Mouse (Mus musculus) layer of hippocampus, adult 9-11 months (tissue): ENCODE data around the gene Herc1.

Experiments
- DNase-seq: peaks from one replicate; pipeline ENCODE4 v3.0.0; 2022

Herc1 gene

DNA sequence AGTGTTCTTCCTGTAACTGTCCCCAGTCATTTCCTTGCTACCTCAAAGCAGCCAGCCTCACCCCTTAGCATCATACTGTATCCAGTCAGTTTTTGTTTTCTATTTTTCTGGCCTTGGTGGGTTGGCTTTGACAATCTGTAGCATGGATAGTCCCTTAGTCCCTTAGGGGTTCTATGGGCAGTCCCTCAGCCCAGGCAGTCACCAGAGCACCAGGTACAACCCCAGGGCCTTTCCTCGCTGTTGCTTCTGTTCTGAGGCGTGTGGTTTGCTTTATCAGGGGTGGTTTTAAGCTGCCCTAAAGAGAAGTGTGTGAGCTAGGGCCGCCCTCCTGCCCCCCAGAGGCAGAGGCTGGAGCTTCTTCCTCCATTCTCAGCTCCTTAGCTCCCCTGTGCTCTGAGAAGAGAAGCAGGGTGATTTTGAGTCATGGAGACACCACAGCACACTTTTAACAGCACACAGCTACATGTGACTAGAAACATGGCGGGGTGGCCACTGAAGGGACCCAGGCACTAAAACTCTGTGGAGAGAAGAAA is 153.7 kb downstream of the Herc1 start:
- DNase-seq = no peak

DNA sequence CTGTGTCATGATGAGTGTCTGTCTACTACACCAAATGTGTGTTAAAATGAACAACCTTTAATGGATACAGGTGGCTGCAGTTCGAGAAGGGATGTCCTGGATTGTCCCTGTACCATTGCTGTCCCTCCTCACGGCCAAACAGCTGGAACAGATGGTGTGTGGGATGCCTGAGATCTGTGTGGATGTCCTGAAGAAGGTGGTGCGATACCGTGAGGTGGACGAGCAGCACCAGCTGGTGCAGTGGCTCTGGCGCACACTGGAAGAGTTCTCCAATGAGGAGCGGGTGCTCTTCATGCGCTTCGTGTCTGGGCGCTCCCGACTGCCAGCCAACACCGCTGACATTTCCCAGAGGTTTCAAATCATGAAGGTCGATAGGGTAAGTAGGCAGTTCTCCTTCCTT is 154.3 kb downstream of the Herc1 start:
- peak; percentile 56 for DNase-seq

DNA sequence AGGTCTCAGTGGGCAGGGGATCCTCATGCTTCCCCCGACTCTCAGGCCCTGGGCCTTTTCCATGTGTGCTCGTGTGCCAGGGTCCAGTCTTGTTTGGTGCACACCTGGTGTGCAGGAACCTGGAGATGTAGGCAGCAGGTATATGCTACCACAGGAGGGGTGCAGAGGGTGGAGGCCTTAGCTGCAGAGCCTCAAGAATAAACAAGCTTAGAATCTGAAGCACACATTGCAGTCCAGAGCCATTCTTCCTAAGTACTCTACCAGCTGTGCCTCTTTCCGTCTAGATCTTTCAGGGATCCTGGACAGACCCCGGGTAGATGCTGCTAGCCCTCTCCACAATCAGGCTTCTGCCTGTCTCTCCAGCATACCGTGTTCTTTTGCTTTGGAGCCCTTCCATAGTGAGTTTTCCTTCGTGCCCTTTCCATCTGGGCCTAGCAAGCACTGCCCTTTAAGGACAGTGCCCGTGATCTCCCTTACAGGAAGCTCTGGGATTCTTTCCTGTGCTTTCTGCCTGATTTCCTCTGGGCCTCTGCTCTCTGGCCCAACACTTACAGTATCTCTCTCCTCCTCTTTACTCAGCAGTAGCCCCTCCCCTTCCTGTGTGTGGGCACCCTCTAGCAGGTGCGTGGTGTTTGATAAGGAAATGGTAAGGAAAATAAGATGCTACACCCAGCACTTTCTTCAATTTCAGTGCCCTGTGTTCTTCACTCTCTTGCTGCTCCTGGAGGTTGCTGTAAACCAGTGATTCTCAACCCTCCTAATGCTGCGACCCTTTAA is 155.1 kb downstream of the Herc1 start:
- DNase-seq = no peak

DNA sequence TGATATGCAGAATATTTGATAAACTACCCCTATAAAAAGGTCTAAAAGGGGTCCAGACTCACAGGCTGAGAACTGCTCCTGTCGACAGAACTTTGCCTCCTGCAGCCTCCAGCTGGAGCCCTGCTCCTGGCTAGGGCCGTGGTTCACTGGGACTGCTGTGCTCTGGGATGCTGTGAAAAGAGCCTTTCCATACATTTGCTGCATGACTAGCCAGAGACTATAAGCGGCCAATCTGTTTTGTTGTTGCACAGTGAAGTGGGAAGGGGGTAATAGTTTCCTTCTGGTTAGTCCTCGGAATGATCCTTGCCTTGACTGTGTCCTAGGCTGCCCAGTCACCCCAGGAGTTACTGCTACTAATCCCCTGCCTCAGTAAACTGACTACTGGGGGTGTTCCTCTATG is 155.8 kb downstream of the Herc1 start:
- no peak for DNase-seq

DNA sequence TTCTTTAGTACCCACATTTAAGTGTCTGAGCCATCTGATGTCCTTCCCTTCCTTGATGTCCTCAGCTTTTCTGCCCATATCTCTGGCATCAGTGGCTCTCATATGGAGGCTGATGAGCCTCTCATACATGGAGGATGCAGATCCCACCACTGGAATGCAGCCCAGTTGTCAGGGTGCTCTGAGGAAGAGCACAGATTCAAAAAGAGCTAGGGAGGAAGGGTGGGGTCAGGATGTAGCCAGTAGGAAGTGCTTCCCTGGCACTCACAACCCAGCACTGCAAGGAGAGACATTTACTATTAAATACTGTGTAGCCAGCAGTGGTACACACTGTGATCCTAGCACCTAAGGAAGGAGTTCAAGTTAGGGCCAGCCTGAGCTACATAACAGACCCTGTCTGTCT is 156.2 kb downstream of the Herc1 start:
- no peak for DNase-seq

DNA sequence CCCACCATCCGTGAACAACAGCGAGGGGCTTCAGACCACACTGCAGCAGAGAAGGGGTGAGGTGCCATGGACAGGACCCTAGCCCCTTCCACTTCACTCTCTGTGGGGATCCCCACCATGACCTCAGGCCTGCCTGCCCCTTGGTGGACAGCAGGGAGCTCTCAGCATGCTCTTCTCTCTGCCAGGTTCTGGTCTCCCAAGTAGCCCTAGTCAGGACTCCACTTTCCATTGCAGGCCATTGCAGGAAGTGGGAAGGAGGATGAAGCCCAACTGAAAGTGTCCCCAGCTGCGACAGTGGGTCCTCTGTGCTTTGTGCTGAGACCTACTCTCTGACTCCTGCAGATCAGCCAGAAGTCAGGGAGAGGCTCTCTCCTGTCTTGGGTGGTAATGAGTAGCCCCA is 157.4 kb downstream of the Herc1 start:
- DNase-seq = no peak

DNA sequence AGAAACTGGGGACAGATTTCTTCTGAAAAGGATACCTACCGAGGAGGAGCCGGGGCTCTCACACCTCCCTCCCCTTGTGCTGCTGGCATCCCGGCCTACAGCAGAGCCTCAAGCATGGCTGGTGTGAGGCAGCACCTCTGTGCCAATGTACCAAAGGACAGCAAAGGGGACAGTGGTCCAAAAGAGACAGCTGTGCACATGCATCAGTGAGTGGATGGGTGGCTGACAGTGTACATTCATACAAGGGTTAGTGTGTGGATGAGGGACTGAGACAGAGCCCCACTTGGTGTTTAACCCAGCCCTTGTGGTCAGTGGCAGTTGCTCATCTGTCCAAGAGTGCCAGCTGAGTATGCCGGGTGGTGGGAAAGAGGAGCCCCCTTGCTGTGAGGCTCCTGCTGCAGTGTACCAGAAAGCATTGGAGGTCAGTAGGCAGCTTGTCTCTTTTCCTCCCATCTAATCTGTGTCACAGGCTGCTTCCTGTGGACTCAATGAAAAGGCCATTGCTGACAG is 158.7 kb downstream of the Herc1 start:
- DNase-seq = no peak

DNA sequence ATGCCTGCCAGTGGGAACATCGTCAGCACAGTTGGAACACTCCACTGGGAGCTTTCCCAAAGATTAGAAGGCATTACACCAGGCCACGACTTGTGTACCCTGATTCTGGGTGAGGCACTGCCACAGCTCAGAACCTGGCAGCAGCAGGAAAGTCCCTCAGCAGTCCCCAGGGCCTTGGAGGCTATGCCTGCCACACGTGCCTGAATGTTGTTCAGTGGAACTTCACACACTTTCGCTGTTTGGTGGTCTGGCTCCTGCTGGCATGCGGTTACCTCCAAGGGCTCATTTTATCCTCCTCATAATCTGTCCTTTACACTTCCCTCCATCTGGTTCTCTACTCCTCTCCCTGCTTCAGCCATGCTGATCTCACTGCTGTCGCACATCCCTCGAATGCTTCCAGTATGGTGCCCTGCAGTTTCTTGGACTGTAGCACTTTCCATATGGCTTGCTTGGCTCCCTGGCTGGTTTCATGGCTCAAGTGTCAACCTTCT is 160.1 kb downstream of the Herc1 start:
- DNase-seq = no peak

DNA sequence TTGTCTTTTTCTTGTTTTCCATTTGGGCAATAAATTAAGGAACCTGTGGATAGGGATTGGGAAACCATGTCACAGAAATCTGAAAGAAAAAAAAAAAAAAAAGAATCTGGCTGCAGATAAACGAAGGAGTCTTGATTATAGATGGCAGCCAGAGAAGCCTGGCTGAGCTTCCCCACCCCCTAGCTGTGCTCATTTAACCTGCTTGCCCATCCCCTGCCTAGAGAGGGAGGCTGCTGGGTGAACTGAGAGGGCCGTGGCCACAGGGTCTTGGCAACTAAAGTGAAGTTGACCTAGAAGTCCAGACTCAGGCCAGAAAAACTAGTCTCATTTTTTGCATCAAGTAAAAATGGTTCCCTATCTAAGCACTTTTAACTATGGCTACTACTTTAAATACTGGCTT is 160.7 kb downstream of the Herc1 start:
- DNase-seq = no peak

DNA sequence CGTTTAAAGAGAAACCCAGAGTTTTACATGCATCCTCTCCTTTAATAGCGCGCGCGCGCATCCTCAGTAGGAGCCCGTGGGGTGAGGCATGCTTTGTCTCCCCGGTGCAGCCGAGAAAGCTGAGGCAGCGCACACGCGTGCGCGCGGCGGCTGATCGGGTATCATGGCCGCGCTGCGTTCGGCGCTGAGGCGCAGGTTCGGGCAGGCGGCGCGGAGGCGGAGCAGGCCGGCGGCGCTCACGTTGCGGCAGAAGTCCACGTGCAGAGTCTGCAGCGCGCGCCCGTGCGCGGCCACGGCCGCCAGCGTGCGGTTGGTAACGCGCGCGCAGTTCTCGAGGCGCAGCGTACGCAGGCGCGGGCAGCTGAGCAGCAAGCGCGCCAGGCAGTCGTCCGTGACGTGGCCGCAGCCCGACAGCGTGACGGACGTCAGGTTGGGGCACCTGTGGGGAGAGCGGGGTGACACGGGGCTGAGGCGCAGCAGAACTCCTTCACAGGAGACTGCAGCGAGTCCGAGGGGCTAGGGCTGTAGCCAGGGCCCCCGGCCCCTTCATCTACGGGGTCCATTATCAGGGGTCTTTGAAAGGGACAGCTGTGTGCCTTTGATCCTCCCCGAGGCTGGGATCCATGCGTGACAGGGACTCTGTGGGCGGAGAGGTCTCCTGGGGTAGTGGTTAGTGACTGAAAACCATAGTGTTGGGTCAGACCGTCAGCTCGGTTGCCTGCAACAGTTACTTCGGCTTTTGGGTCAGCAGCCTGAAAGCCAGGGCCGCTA is 161.5 kb downstream of the Herc1 start:
- DNase-seq = peak; percentile 97

DNA sequence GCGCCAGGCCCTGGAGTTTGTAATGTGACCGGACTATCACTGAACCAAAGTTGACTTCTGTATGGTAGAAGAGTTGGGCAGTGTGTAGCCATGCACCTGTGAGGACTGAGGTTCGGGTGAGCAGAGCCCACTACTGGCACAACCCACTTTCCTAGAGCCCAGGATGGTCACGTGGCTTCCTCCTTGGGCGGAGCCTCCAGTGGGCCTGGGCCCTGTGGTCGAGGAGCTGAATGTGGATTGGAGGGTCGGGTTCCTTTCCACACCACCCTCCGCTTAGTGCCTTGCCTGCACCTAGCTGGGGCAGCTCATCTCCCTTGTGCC is 162.1 kb downstream of the Herc1 start:
- peak; percentile 90 for DNase-seq

DNA sequence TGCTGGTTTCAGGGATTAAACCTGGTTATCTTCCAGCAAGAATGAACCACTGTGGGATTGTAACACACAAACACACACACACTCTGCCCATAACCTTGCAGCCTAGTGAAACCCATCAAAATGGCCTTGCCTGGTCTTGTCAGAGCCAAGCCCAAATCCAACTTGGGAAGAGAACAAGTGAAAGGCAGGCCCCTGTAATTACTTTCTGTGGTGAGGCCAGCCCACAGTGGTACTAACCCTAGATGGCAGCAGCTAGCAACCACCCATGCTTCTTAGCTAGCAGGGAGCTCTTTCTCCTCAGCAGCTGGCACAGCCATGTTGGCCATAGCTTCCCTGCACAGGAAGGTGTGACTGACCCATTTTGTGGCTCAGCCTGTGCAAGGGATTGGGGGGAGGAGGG is 162.9 kb downstream of the Herc1 start:
- DNase-seq = no peak

DNA sequence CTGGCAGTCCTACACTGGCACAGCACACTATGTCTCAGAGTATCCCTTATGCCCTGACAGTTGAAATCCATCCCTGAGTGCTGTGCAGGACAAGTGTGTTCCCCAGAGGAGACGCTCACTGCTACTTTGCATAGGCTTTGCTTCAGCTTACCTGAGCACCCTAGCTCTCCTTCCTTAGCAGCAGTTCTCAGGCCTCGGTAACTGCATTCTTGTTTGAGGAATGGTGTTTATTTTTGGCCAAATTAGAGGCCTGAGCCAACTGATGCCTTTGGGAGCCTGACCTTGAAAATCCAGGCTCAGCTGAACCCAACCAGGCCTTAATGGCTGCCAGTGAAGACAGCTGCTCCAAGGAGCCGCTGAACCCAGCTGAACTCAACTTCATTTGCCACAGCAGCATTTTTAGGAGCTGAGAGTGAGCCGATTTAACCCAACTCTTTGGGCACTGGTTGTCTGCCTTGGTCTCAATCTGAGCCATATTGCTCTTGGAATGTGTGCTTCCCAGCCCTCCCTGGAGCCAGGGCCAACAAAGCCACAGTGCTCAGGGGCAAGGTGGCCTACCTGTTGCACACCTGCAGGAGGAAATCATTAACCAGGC is 163.5 kb downstream of the Herc1 start:
- DNase-seq = no peak

DNA sequence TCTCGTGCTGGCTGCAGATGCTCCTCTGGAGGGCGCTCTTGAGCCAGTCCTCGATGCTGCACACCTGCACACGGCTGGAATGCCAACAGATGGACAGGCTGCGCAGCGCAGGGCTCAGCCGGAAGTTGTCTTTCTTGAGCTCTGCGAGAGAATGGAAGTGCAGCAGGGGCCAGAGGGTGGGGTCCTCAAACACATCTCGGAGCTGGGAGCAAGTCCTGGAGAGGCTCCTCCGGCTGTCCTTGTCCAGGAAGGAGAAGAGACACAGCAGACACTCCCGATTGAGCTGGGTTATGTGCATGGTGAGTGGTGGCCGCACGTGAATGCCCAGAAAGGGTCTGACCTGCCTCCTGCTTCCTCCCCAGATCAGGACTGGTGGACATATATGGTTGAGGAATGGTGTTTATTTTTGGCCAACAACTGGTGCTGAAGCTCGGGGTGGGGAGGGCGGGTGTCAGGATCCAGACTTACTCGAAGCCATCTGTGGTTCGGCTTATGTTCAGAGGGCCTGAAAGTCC is 164.1 kb downstream of the Herc1 start, which contains the start of gene Fbxl22:
Fbxl22 (minus strand) TSS at position 338 of the 515 bp plus-strand sequence.
- DNase-seq = no peak

DNA sequence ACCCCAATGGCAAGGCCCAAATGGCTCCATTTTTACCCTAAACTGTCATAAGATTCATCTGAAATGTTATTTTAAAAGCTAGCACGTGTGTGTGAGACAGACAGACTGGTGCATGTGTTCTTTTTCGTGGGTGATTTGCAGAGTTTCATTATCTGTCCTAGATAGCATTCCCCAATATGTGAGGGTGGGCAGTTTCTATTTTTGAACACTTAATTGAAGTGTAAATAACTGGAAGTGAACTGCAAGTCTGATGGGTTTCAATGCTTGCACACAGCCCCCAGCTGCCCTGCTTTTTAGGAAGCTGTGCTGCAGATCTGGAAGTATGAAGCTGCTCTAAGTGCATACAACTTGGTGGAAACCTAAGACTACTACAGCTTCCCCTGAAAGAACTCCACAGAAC is 164.9 kb downstream of the Herc1 start:
- DNase-seq = no peak

DNA sequence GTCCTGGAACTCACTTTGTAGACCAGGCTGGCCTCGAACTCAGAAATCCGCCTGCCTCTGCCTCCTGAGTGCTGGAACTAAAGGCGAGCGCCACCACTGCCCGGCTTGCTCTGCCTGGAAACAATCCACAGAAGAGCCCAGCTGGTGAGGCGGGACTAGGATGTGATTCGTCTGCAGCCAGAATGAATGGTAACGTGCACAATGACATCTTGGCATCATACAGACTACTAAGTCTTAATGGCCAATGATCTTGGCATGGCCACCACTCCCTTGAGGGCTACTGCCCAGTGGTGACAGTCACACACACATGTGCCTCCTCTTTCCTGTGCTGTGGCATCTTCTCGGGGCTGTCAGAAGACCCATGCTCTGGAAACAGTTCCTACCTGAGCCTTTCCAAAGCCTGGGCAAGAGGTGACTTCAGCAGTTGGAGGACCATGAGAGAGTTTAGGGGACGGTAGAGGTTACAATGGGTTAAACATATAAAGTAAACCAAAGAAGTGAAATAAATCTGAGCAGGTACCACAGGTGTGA is 165.5 kb downstream of the Herc1 start:
- no peak for DNase-seq

DNA sequence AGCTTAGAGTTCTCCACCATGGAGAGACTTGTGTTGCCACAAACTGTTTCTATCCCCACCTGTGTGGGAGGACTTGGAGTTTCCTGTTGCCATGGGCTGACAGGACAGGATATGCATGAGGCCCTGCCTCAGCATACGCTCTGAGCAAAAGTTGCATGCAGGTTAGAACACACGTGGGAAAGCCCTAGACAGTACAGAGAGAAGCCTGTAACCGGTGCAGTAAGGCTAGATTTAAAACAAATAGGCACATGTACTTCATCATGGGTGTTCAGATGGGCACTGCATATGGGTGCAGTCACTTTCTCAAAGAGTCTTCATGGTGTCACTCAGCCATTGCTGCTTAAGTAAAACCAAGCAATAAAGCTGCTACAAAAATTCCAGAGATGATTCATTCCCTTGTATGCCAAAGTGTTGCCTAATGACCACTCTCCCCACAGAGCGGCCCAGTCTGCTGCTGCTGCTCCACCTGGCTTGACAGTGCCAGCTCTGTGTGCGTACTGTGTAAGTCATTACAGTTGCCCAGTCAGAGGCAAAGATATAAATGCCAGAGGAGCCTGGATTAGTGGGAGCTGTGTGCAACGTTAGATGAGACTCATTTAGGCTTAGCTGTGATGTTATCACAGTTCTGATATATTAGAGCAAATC is 166.2 kb downstream of the Herc1 start:
- no peak for DNase-seq

DNA sequence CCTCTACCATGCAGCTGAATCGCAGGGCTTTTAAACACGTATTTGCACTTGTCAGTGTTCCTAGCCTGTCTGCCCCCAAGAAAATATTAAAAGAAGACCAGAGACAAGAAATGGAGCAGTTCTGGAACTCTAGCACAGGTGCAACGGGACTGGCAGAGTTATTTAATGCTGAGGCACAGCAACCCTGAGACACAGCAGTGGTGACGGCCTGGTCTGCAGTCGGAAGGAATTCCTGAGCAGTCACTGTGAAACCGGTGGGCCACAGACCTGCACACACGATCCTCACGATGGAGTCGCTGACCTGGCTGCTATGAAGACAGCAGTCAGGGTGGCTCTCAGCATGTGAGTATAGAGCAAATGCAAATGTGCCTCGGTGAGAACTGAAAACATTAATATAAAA is 167.5 kb downstream of the Herc1 start:
- no peak for DNase-seq

DNA sequence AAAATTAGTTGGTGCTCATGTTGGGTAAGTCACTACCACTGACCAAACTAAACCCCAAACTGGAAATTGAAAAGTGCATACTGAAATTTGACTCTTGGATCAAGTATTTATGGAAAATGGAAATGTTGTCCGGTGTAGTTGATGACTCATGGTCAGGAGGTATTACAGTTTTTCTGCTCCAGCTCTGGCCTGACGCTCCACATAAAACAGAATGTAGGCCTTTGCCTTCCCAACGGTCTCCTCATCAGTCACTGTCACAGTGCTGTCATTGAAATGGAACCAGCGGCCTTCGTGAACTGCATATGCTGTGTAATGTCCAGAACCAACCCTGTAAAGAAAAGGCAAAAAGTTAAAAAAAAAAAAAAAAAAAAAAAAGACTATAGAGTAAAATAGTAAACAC is 168.0 kb downstream of the Herc1 start:
- no peak for DNase-seq

DNA sequence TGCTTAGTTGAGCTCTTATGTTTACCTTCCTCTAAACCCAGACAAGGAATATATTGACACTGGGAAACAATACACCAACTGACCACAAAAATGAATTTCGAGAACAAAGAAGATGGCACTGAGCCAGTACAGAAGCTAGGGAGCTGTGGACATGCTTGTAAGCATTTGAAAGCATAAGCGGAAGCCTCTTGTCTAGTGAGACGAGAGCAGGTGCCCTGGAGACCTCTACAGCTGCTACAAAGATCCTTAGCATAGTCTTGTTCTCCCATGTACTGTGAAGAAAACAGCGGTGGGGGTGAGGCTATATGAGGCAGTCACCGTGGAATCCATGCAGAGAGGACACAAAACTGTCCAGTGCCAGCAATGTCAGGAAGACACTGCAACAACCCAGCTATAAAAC is 168.7 kb downstream of the Herc1 start:
- DNase-seq = no peak

DNA sequence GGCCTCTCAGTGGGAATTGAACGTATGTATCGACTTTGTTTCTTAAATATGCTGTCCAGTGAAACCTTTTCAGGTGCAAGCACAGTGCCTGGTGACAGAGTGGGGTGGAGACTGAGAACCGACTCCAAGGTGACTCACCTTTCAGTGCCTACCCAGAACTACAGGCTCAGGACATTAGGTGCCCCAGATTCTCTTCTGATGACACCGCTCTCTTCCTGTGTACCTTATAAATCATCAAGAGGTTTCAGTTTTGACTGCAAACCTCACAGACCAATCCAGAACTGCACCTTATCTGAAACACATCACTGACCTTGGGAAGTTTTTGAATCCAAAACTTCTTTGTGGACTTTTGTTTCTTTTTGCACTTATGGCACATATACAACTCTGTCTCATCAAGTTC is 170.0 kb downstream of the Herc1 start:
- no peak for DNase-seq

DNA sequence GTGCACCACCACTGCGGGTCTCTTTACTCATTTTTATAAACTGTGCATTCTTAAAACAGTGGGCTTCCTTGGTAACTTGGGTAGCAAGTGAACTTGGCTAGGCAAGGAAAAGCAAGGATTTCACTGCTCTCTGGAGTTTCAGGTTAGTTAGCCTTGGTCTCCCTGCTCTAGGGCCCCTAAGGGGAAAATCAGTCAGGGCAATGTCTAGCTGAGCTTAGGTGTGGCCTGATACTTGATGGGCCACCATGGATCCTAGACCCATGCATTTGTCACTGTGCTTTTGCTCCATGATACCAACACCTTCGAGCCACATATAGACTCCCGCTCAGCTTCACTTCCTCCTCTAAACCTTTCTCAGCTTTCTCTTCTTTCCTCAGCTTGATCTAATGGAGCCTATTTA is 171.3 kb downstream of the Herc1 start:
- DNase-seq = no peak

DNA sequence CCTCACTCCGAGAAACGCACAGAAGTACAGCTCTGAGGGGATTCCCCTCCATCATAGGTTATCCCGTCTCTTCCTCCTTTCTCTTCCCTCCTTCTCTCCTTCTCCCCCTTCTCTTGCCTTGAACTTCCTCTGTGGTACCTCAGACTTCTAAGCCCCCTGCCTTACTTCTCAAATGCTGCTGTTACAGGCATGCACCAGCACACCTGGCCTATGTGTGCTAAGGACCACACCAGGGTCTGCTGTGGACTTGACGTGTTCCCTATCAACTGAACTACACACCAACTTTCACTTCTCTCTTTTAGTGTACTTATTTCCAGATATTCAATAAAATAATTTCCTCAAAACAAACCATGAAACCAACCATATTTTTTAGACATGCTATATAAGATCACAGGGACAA is 192.5 kb downstream of the Herc1 start:
- DNase-seq = no peak
